Mouse (Mus musculus) urinary bladder, adult 2 months (tissue): ENCODE measurements around the gene Plpp3. TPM values are rescaled to one million over a fixed set of nuclear protein-coding genes. Genes with fewer than 3 reads are reported as not detected.

ENCODE experiments used
- DNase-seq: peaks from one replicate; pipeline ENCODE4 v3.0.0; 2022; ENCODE audit warnings: low spot score
- polyA plus RNA-seq: library from polyadenylated mRNA; depleted of rRNA; stranded (reverse); fragments of >200 nt; gene quantifications from 2 replicates; pipeline ENCODE4 v1.2.3, GENCODE M21; 2012

Gene Plpp3
- polyA plus RNA-seq, 1 experiment, result 165 TPM

DNA sequence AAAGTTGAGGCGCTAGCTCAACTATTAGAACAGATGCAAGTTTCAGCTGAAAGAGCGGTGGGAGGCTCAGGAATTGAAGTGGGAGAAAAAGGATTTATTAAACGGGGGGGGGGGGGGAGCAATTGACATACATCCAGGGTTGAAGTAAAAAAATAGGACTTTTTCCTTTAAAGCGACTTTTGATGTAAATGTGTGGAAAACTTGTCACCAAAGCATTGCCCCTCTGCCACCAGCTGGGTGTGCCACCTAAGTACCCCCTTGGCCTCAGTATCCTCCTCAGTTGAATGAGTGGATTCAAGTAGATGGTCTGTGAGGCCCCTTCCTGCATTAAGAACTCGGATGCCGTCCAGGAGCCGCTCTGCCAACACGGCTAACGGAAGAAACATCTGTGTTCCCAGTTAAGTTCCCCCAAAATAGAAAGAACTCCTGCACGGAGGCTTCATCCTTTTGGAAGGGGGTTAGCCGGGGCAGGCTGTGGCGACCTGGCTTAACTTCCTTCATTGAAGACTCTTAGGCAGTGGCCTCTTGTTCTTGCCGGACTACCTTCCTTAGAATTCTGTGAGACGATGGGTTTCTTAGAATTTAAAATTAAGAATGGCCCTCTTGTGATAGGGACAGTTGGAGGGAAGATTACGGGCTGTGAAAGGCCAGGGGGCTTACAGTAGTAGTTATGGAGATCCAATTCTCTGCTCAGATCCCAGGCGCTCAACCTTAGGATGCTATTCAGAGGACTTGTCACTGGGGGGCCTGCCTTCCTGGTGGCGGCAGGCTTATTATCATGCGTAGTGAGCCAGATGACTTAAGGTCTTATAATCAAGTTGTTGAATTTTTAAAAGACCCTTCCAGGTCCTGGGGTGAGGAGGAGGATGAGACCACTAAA lies 1.7 kb downstream of the Plpp3 start:
- DNase-seq, result no peak

- DNase-seq, result no peak
Measured at GRCm38 (mm10) chr4:105159531-105159870, 2.4 kb downstream of the Plpp3 start.

- DNase-seq, result no peak
Measured at GRCm38 (mm10) chr4:105160470-105160869, 3.3 kb downstream of the Plpp3 start.

- no peak for DNase-seq
Measured at GRCm38 (mm10) chr4:105162014-105162413, 4.9 kb downstream of the Plpp3 start.

GRCm38 (mm10) chr4:105162676-105163075 lies 5.5 kb downstream of the Plpp3 start:
- DNase-seq, result no peak

GRCm38 (mm10) chr4:105163981-105164411 lies 6.8 kb downstream of the Plpp3 start:
- DNase-seq, result no peak

DNA sequence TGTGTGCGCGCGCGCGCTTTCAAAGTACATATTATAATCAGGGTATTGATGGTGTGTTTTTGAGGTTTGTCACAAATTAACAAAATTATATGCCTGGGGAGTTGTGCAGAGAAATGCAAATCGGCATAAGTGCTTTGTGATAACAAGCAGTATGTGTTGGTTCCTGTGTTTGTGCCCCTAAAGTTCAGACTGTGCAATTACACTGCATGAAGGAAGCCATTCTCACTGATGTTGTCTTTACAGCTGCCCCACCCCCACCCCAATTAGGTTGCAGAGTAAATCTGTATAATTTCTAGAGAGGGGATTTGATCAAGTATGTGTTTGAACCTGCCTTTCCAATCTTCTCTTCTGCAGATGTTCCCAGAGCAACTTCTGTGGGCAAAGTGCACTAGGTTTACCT lies 7.8 kb downstream of the Plpp3 start:
- DNase-seq, result no peak

DNA sequence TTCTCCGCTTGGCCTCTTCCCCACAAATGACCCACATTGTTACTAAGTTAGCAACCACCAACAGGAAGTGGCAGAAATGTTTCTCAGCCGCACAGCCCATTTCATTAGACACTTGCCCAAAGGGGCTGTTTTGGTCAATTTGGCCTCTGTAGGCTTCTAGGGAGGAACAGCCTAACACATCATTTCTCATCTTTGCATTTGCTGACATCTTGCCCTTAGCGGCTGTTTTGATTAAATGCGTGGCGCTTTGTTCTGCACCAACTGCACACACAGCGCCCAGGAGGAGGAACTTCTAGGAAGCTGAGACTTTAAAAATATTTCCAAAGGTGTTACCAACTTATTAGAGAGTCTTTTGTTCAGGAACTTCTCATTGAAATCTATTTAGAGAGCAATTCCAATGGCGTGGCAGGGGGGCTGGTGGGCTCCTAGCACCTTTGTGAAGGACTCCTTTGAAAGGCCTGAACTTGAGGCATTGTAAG lies 12.0 kb downstream of the Plpp3 start:
- no peak for DNase-seq

GRCm38 (mm10) chr4:105169826-105170810 lies 13.0 kb downstream of the Plpp3 start:
- no peak for DNase-seq

DNA sequence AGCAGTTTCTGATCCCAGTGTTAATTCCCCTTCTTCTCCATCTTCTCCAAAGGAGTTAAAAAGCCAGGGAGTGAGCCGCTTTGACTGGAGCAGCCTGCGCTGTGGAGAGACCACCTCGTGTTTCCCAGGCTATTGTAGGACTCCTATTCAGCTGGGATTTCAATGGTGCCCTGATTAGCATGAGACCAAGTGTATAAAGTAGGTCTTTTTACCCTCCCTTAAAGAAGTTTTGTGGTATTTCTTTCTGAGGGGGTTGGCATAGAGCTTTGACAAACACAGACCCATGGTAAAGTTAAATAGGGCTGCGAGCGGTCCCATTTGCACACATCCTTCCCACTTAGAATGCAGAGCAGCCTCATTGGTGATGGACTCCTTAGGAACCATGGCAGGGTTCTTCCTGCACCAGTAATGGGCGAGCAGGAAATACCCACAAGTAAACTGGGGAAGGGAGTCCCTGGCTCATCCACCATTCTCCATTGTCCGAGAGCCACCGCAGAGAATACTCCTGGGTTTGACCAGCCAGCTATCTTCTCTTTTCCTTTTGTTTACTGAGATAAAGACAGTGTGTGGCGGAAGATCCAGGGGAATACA lies 13.8 kb downstream of the Plpp3 start:
- DNase-seq, result no peak

GRCm38 (mm10) chr4:105171432-105171831 lies 14.3 kb downstream of the Plpp3 start:
- no peak for DNase-seq

GRCm38 (mm10) chr4:105174778-105175177 lies 17.6 kb downstream of the Plpp3 start:
- DNase-seq, result no peak

GRCm38 (mm10) chr4:105175255-105176035 lies 18.3 kb downstream of the Plpp3 start:
- DNase-seq, result no peak

DNA sequence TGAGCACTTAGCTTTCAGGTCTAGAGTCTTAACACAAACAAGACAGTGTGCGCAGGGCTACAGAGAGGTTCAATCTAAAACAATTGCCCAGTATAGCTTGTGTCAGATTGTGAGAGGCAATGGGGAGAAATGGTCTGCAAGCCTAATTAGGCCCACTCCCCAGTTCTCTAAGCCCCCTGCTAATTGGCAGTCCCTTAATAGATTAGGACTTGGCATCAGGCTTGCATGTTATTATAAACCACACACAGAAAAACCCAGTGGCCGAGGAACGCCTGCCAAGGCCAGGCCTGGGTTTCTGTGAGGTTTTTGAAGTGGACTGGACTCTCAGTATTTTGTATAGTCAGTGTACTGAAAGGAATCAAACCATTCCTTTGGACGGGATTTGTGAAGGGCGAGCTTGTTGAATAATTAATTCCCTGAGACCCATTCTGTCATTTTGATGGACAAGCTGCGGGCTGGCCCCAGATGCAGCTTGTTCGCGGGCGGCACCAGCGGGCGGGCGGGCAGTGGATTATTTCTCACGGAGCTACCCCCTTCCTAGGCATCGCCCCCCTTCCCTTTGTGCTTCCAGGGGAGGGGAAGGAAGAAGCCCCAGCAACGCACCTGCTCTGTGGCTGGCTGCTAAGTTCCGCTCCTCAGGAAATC lies 24.0 kb downstream of the Plpp3 start:
- no peak for DNase-seq

DNA sequence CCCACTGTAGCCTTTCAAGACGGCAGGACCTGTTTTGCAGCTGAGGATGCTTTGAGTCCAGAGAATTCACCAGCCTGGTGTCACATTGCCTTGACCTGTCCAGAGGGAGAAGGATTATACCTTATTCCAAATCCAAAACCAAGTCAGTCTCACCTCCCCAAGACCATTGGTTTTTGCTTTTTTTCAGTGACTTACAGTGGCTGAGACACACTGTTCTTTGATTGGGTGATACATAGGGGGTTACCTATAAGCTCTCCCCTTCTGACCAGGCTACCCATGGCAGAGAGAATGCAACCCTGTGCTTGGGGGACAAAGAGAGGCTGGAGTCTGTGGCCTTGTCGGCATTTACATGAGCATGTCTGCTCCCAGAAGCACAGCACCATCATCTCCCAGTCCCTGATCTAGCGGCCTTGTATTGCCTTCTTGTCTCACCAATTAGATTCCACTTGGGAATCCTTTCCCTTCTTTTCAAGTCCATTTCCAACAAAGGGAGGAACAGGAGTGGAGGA lies 24.6 kb downstream of the Plpp3 start:
- no peak for DNase-seq

DNA sequence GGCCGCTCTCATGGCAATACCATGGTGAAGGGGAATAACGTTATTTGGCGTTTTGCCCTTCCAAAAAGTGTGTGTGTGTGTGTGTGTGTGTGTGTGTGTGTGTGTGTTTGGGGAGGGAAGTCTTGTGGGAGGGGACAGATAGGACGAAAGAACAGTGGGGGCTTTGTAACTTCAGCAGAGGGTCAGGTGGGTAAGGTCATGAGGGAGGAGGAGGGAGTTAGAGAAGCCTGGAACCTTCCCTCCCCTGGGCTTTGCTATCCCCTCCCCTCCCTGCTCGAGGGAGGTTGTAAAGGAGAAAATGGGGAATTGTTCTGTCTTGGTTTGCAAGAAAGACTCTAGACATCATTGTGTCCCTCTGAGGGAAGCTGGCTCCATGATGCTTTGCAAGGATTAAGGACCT lies 25.1 kb downstream of the Plpp3 start:
- DNase-seq, result no peak

DNA sequence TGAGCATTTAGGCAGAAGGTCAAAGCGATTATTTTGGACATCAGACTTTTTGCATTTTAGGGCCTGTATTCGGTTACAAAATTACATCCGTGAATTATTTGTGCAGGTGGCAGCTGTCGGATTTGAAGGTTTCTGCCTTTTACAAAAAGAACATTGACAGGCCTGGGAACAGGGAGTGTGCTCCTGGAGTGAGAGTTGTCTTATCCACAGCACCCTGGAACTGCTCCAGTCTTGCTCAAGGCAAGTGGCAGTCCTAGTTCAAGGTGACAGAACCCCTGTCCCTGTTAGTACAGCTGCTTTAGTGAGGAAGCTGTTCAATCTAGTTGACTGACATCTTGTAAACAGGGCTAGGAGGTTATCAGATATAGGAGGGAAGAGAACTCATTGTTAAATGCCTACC lies 27.3 kb downstream of the Plpp3 start:
- DNase-seq, result no peak

DNA sequence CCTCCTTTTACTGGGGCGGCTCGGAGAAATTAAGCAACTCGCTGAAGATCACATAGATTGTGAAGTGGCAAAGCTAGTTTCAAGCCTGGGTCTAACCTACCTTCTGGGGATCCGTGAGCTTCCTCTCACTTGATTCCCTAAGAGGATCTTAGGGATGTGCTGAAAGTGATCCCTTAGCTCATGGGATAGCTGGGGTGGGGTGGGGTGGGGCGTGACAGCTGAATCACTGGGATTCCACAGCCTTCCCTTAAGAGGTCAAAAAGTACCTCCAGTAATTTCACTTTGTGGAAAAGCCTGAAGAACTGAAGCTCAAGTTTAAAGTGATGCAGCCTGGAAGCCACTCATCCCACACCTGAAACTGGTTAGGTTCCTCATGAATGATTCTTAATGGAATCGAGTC lies 27.8 kb downstream of the Plpp3 start:
- no peak for DNase-seq

DNA sequence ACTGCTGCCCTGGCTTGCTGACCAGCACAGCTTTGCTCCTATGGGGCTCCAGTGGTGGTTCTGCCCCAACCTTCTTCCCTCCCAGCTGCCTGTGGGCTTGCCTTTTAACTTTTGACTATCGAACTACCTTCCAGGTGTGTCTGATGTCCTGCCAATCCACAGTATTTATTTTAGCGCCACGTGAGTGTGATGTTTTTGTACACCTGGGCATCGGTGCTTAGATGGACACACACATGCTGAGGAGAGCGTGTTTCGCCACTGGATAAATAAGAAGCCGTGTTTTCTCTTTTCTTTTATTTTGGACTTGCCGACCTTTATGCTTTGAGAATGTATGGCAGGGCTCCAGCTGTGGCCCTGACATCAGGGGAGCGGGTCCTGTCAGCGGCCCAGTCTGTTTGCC lies 29.5 kb downstream of the Plpp3 start:
- no peak for DNase-seq

- no peak for DNase-seq
Measured at GRCm38 (mm10) chr4:105187873-105188272, 30.7 kb downstream of the Plpp3 start.

DNA sequence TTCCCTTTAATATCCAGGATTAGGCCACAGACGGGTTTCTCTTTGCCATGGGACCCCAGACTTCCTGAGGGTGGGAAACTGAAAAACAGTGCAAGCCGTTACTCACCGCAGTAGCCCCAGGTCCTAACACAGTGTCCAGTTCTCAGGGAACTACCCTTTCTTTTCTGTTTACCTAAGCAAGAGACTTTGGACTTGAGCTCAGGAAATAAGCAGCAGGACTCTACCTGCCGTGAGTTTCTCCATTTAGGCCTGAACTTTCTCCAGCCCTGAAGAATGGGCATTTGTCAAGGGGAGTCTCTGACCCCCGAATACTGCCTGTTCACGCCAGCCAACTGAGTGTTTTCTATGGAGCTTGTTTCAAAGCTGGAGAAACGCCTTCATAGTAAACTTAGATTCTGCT lies 31.7 kb downstream of the Plpp3 start:
- no peak for DNase-seq
